In the genomic region with DNA sequence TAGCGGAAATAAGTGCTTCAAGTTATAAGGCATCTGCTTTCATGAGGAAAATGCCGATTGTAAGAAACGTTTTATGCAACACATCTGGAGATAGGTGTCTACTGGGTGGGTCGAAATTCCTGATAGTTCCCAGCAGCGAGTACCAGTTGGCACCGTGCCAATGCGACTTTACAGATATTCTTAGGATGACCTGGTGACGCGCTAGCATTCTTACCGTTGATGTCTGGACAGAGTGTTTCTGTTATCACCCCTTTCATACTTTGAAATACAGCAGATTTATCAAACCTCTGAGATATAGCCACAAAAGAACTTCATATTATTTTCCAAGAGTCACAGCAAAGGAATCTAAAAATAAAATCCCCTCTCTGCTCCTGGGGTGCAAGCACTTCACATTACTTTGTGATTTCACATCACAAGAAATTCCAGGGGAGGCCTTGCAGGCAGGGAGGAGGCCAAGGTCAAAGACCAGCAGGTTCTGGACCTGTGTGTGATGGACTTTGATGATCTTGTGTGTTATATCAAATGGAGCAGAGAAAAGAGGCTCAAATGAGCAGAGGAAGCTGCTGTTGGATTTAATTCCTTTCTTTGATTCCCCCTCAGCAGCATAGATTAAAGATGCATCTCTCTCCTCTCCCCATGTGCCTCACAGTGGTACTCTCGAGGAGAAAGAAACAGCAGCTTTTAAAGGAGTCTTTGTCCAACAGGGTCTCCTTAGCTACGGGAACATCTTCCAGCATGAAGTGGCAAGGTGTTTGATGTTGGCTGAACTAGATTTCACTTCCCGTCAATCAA, we compare ENCODE assay signal across 20 mouse cellular contexts.
DNase-seq lines count a peak whose midpoint lies in the region; ATAC-seq and TF ChIP-seq lines count a peak whose summit lies in the region.
"Had no signal": no experiment of that assay in that cellular context is flagged by ENCODE, and none has a peak within 500 bp of the region (broad histone marks: within the 10 kb centered on the region; RNA-seq: fewer than 3 reads in every experiment).

No protein-coding gene starts in this region.

- H3K27ac ChIP-seq in forebrain, postnatal 0 days (ENCODE audit: low read depth, low read length), result no peak overlapping the region
- H3K27ac ChIP-seq in forebrain, embryonic 11.5 days (ENCODE audit: low read depth, low read length), result no peak overlapping the region
- H3K27ac ChIP-seq in heart, embryonic 16.5 days (ENCODE audit: low read length), result no peak overlapping the region
- no peak overlapping the region for H3K27ac ChIP-seq in midbrain, embryonic 15.5 days
- H3K27ac ChIP-seq in midbrain, embryonic 10.5 days (replicated peaks), result no peak overlapping the region
- H3K27ac ChIP-seq: hindbrain, embryonic 13.5 days; layer of hippocampus, adult 2 months; limb, embryonic 15.5 days; liver, embryonic 15.5 days; neural tube, embryonic 12.5 days had no signal

- H3K27me3 ChIP-seq in forebrain, postnatal 0 days (ENCODE audit: insufficient read depth, low read length), result no peaks in the 10 kb centered on the region
- no peaks in the 10 kb centered on the region for H3K27me3 ChIP-seq in forebrain, embryonic 11.5 days (ENCODE audit: control insufficient read depth, insufficient read depth, low read length)
- no peaks in the 10 kb centered on the region for H3K27me3 ChIP-seq in heart, embryonic 16.5 days (ENCODE audit: control insufficient read depth, insufficient read depth, low read length)
- H3K27me3 ChIP-seq in midbrain, embryonic 15.5 days (replicated peaks), result no peaks in the 10 kb centered on the region
- no peaks in the 10 kb centered on the region for H3K27me3 ChIP-seq in midbrain, embryonic 10.5 days (ENCODE audit: low read depth, poor library complexity, severe bottlenecking)
- H3K27me3 ChIP-seq: hindbrain, embryonic 13.5 days; limb, embryonic 15.5 days; liver, embryonic 15.5 days; neural tube, embryonic 12.5 days had no signal

- no peak overlapping the region for H3K9ac ChIP-seq in forebrain, postnatal 0 days
- H3K9ac ChIP-seq in forebrain, embryonic 11.5 days (ENCODE audit: low read length), result no peak overlapping the region
- H3K9ac ChIP-seq in heart, embryonic 16.5 days (ENCODE audit: low read length), result no peak overlapping the region
- H3K9ac ChIP-seq in midbrain, embryonic 15.5 days, result no peak overlapping the region
- H3K9ac ChIP-seq: hindbrain, embryonic 13.5 days; limb, embryonic 15.5 days; liver, embryonic 15.5 days; neural tube, embryonic 12.5 days had no signal

- 78% methylated on average over 13 of the region's 13 CpGs for WGBS in forebrain, postnatal 0 days
- WGBS in forebrain, embryonic 11.5 days, result 84% methylated on average over 13 of the region's 13 CpGs
- WGBS in heart, embryonic 16.5 days, result 37% methylated on average over 13 of the region's 13 CpGs
- 75% methylated on average over 13 of the region's 13 CpGs for WGBS in midbrain, embryonic 15.5 days
- 86% methylated on average over 13 of the region's 13 CpGs for WGBS in midbrain, embryonic 10.5 days

- H3K4me2 ChIP-seq in forebrain, postnatal 0 days (ENCODE audit: low read depth), result no peak overlapping the region
- no peak overlapping the region for H3K4me2 ChIP-seq in forebrain, embryonic 11.5 days (ENCODE audit: low read depth, low read length, severe bottlenecking)
- peak overlapping the region; percentile 32 for H3K4me2 ChIP-seq in heart, embryonic 16.5 days (ENCODE audit: low read depth, low read length)
- no peak overlapping the region for H3K4me2 ChIP-seq in midbrain, embryonic 15.5 days
- H3K4me2 ChIP-seq: hindbrain, embryonic 13.5 days; limb, embryonic 15.5 days; liver, embryonic 15.5 days; neural tube, embryonic 12.5 days had no signal

- no peak overlapping the region for H3K4me3 ChIP-seq in forebrain, postnatal 0 days (ENCODE audit: low read depth, low read length)
- no peak overlapping the region for H3K4me3 ChIP-seq in forebrain, embryonic 11.5 days (ENCODE audit: low read depth, low read length)
- H3K4me3 ChIP-seq in heart, embryonic 16.5 days (ENCODE audit: low read length), result no peak overlapping the region
- no peak overlapping the region for H3K4me3 ChIP-seq in midbrain, embryonic 15.5 days
- H3K4me3 ChIP-seq in midbrain, embryonic 10.5 days, result no peak overlapping the region
- H3K4me3 ChIP-seq: hindbrain, embryonic 13.5 days; layer of hippocampus, adult 2 months; limb, embryonic 15.5 days; liver, embryonic 15.5 days; neural tube, embryonic 12.5 days had no signal

- no peak for ATAC-seq in forebrain, postnatal 0 days
- no peak for ATAC-seq in forebrain, embryonic 11.5 days (replicated peaks; ENCODE audit: low FRiP score)
- ATAC-seq in heart, embryonic 16.5 days (replicated peaks; ENCODE audit: extremely low read depth, insufficient read depth, low FRiP score), result no peak
- peak; percentile 89 for ATAC-seq in midbrain, embryonic 15.5 days (replicated peaks)
- ATAC-seq: inflammation-experienced regulatory T-cells, adult 6 months had no signal

- H3K9me3 ChIP-seq in forebrain, postnatal 0 days (ENCODE audit: low read length), result no peaks in the 10 kb centered on the region
- H3K9me3 ChIP-seq in forebrain, embryonic 11.5 days (ENCODE audit: control insufficient read depth, low read length), result no peaks in the 10 kb centered on the region
- H3K9me3 ChIP-seq in heart, embryonic 16.5 days (replicated peaks; ENCODE audit: control insufficient read depth, low read length), result no peaks in the 10 kb centered on the region
- no peaks in the 10 kb centered on the region for H3K9me3 ChIP-seq in midbrain, embryonic 15.5 days
- H3K9me3 ChIP-seq in midbrain, embryonic 10.5 days (replicated peaks), result no peaks in the 10 kb centered on the region
- H3K9me3 ChIP-seq: hindbrain, embryonic 13.5 days; limb, embryonic 15.5 days; liver, embryonic 15.5 days; neural tube, embryonic 12.5 days had no signal

- no peaks in the 10 kb centered on the region for H3K4me1 ChIP-seq in forebrain, postnatal 0 days (ENCODE audit: insufficient read depth)
- no peaks in the 10 kb centered on the region for H3K4me1 ChIP-seq in forebrain, embryonic 11.5 days (replicated peaks; ENCODE audit: control insufficient read depth, insufficient read depth, low read length)
- peaks cover 8% of the 10 kb centered on the region for H3K4me1 ChIP-seq in heart, embryonic 16.5 days (ENCODE audit: control insufficient read depth, insufficient read depth, low read length)
- no peaks in the 10 kb centered on the region for H3K4me1 ChIP-seq in midbrain, embryonic 15.5 days
- 0 out of 2 replicates have a peak, but pooled peaks cover 3% of the 10 kb centered on the region for H3K4me1 ChIP-seq in midbrain, embryonic 10.5 days
- H3K4me1 ChIP-seq: hindbrain, embryonic 13.5 days; limb, embryonic 15.5 days; liver, embryonic 15.5 days; neural tube, embryonic 12.5 days had no signal

- H3K36me3 ChIP-seq in forebrain, postnatal 0 days (ENCODE audit: insufficient read depth), result no peaks in the 10 kb centered on the region
- H3K36me3 ChIP-seq in forebrain, embryonic 11.5 days (ENCODE audit: control insufficient read depth, insufficient read depth, low read length), result no peaks in the 10 kb centered on the region
- H3K36me3 ChIP-seq in heart, embryonic 16.5 days (ENCODE audit: control insufficient read depth, insufficient read depth), result no peaks in the 10 kb centered on the region
- H3K36me3 ChIP-seq in midbrain, embryonic 15.5 days (replicated peaks), result no peaks in the 10 kb centered on the region
- no peaks in the 10 kb centered on the region for H3K36me3 ChIP-seq in midbrain, embryonic 10.5 days
- H3K36me3 ChIP-seq: hindbrain, embryonic 13.5 days; limb, embryonic 15.5 days; liver, embryonic 15.5 days; neural tube, embryonic 12.5 days had no signal

- TF ChIP-seq CTCF in forebrain, postnatal 0 days (IDR thresholded peaks at IDR 0.05; ENCODE audit: low read depth), result no peak

- intact Hi-C loops in heart, postnatal 25 days (cut with DNase I), result no loop called here

- DNase-seq in forebrain, postnatal 0 days, result peak; percentile 10
- DNase-seq in forebrain, embryonic 11.5 days (ENCODE audit: low spot score), result no peak
- no peak for DNase-seq in heart, postnatal 25 days (ENCODE audit: low spot score)
- no peak for DNase-seq in midbrain, embryonic 10.5 days (ENCODE audit: low spot score)
- DNase-seq in adrenal gland, postnatal 36 days, result no peak
- DNase-seq: cerebellum, adult 9-10 months; kidney, adult 8-10 months; kidney, postnatal 14 days; layer of hippocampus, postnatal 36 days; lung, postnatal 10 days; right cerebral cortex, postnatal 4 days; thymus, postnatal 14 days had no signal
